Mouse (Mus musculus) urinary bladder, postnatal 14 days (tissue): Measurements from ENCODE around the gene Irf1.

ENCODE experiments used
- DNase-seq: peaks from one replicate; pipeline ENCODE4 v3.0.0; 2021; ENCODE audit warnings: low spot score

Gene Irf1

DNA sequence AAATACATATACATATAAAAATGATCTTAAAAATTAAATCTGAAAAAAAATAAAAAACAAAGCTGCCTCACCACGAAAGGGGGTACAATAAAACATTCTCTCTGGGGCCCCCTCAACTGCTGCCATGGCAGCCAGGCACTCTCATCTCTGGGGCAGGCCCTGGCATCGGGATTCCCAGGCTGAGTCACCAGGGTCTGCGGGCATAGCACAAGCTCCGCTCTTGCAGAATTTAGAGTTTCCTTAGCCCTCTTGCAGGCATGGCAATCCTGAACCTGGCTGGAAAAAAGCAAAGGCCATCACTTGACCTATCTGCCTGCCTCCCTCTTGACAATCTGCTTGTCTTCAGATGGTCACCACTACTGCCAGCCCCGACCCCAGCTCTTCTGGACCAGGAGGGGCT, 8.5 kb upstream of the Irf1 start:
- no peak for DNase-seq

DNA sequence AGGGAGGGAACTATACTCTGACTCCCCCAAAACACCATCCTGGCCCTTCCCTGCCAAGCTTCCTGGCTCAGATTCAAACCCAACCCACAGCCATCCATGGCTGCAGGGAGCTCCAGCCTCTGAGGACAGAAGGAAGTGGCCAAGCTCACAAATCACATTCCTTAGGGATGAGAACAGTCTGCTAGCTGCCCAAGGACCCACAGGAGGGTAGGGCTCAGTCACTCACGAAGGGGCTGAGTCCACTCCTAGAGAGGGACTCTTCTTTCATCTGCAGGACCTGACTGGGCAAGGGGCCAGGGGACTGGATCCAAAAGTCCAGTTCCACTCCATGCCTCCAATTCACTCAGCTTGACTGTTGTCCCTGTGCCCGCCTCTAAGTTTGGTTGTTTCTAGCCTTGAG, 8.0 kb upstream of the Irf1 start:
- peak; percentile 64 for DNase-seq

DNA sequence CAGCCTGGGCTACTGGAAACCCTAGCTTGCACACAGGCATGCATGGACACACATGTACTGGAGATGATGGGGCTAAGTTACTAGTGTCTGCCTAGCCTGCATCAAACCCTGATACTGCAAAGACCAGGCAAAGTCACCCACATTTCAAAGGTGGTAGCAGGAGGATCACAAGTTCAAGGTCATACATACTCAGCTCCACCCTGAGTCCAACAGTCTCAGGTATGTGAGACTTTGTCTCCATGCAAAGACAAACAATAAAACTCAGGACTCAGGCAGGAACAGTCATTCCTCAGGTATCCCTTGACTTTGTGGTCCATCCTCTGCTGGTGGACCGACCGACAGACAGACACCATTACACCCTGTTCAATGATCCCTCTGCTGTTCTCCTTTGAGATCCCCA, 7.4 kb upstream of the Irf1 start:
- DNase-seq: no peak

GRCm38 (mm10) chr11:53762827-53763495, 6.9 kb upstream of the Irf1 start:
- peak; percentile 92 for DNase-seq

GRCm38 (mm10) chr11:53763496-53764140, 6.2 kb upstream of the Irf1 start:
- DNase-seq: peak; percentile 89

GRCm38 (mm10) chr11:53764581-53764980, 5.2 kb upstream of the Irf1 start:
- DNase-seq: no peak

- DNase-seq: no peak
These were observed 1.2 kb upstream of the Irf1 start for GRCm38 (mm10) chr11:53768422-53769184.

DNA sequence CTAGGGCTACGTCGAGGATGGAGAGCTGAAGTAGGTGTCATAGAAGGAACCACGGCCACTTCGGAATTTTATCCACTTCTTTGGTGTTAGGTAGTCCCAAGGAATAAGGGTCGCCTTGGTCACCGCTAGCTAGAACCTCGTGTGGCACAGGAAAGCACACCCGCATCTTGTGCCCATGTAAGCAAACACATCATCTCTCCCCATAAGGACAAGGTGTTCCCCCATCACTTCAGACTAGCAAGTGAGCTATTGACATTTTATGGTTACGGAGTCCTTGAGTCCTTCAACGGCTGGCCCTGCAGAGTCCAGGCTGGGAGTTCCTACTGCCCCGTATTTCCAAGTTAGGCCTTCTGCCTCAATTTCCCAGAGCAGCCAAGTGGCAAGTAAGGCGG, 633 bp upstream of the Irf1 start:
- no peak for DNase-seq

GRCm38 (mm10) chr11:53770125-53770791, 444 bp downstream of the Irf1 start:
- DNase-seq: peak; percentile 76

- DNase-seq: no peak
These were observed 1.4 kb downstream of the Irf1 start for GRCm38 (mm10) chr11:53771001-53771744.

DNA sequence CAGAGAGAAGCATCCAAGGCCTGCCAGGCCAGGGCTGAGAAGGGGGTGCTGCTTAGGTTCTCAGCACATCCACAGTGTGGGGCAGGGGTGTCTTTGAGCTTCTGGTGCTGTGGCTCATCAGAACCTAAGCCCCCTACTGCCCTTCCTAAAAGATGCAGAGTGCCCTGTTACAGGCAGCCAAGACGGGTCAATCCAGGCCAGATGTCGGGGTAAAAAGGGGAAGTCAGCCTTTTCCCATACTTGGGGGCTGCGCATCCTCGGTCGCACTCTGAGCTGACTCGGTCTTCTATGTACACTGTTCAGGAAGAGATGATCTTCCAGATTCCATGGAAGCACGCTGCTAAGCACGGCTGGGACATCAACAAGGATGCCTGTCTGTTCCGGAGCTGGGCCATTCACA, 2.7 kb downstream of the Irf1 start:
- no peak for DNase-seq

DNA sequence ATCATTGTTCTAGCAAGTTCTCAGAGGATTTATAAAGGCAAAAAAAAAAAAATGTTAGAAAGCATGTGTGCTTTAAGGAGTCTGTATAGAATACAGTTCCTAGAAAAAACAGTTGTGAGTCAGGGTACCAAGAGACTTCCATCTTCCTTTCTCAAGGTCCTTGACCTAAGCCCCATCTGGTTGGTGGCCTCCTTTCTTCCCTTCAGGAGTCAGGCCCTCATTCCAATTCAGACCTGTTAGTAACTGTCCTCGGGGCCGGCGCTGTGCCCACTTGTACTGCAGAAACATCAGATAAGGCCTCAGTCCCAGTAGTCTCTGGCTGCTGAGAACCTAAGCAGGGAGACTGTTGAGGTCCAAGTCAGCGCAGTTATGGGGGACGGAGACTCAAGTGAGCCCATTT, 3.3 kb downstream of the Irf1 start, which contains the start of gene Gm17334:
Gm17334 (minus strand) TSS at position 101 of the 400 bp plus-strand sequence.
- no peak for DNase-seq

DNA sequence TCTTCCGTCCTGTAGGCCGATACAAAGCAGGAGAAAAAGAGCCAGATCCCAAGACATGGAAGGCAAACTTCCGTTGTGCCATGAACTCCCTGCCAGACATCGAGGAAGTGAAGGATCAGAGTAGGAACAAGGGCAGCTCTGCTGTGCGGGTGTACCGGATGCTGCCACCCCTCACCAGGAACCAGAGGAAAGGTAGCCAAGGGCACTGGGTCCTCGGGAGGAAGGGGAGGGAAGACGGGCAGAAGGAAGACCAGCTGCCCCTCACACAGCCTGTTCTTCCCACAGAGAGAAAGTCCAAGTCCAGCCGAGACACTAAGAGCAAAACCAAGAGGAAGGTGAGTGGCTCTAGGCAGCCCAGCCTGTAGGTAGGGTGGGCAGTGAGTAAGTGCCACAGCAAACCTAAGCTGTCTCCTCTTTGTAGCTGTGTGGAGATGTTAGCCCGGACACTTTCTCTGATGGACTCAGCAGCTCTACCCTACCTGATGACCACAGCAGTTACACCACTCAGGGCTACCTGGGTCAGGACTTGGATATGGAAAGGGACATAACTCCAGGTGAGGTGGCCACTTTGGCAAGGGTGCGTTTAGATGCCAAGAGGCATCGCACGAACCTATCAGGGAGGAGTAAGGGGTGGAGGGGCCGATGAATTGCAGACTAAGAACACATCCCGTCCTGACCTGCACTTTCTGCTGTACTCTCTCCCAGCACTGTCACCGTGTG, 4.0 kb downstream of the Irf1 start:
- no peak for DNase-seq

DNA sequence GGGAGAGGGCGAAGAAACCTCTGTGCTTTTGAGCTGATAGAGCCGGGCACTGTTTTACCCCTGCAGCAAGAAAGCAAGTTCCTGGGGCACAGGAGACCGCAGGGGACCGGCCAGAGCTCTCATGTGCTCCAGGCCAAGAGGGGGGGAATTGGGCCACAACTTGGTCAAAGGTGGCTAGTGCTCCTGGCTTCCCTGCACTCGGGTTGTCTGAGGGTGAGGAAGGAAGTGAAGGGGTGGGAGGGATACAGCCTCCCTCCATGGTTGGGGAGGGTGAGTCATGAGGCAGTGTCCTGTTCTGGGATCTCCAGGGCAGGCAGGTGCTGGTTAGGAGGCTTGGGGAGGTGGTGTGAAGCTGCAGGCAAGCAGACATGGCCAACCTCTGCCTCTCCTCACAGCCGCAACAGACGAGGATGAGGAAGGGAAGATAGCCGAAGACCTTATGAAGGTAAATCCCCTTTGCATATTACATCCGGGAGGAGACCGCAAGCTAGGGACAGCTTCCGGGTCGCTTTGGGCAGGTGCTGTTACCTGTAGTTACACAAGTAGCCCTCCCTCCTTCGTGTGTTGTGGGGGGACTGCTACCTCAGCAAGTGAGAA, 4.9 kb downstream of the Irf1 start:
- DNase-seq: no peak

GRCm38 (mm10) chr11:53777736-53778135, 7.9 kb downstream of the Irf1 start:
- no peak for DNase-seq

GRCm38 (mm10) chr11:53778455-53778854, 8.6 kb downstream of the Irf1 start:
- no peak for DNase-seq

- DNase-seq: no peak
These were observed 10.0 kb downstream of the Irf1 start for GRCm38 (mm10) chr11:53779808-53780207.

- no peak for DNase-seq
These were observed 10.4 kb downstream of the Irf1 start for GRCm38 (mm10) chr11:53780262-53780661.

- DNase-seq: no peak
These were observed 11.5 kb downstream of the Irf1 start for GRCm38 (mm10) chr11:53781201-53781775.

DNA sequence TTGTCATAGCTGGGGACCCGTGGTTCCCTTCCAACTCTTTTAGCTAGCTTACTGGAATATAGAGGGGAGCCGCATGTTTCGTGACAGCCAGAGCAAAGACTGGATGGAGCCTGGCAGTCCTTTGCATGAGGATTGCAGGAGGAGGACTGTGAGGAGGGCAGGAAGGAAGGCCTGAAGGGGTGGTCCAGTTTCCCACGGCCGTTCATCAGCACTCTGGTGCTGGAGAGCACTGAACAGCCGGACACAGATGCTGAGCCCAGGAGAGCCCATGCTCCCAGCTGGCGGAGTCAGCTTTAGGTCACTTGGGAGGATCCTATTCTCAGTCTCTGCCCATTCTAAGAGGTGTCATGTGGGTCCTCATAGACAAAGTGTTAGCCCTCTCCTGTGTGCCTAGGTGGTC, 12.2 kb downstream of the Irf1 start:
- no peak for DNase-seq
